Mouse (Mus musculus): Measurements from ENCODE around the gene Gm34653. TPM values are rescaled to one million over a fixed set of nuclear protein-coding genes. Genes with fewer than 3 reads are reported as not detected.
"Not testable (repeated sequence)": the region's sequence is repeated elsewhere in the genome, so short reads cannot be mapped to it uniquely, and the experiment has no call there.

Gm34653 gene
- polyA plus RNA-seq, 1 experiment from 2014 or later = not detected

- DNase-seq (ENCODE audit: low spot score) = no peak
- no peaks in the 10 kb centered on the region for H3K27me3 ChIP-seq (replicated peaks; ENCODE audit: control insufficient read depth, insufficient read depth, low read length)
- ATAC-seq = no peak
- 82% methylated on average over 7 of the region's 7 CpGs for WGBS
- no peak overlapping the region for H3K27ac ChIP-seq (ENCODE audit: low read depth, low read length)
- H3K9me3 ChIP-seq (replicated peaks; ENCODE audit: control insufficient read depth, low read length) = no peaks in the 10 kb centered on the region
- no peak overlapping the region for H3K4me2 ChIP-seq (ENCODE audit: low read length)
- H3K4me1 ChIP-seq (ENCODE audit: control insufficient read depth, insufficient read depth, low read length) = peaks cover 8% of the 10 kb centered on the region; the same call in 1 of the 2 replicates
- no peak overlapping the region for H3K4me3 ChIP-seq (ENCODE audit: low read depth, low read length)
- H3K36me3 ChIP-seq (ENCODE audit: control insufficient read depth, insufficient read depth, low read length) = peaks cover 7% of the 10 kb centered on the region; the same call in 1 of the 2 replicates
- no peak overlapping the region for H3K9ac ChIP-seq (ENCODE audit: low read length)
These were observed 32.4 kb upstream of the Gm34653 start for GRCm38 (mm10) chr2:34800371-34800770.

GRCm38 (mm10) chr2:34801516-34802482 lies 31.0 kb upstream of the Gm34653 start:
- Histone ChIP-seq H3K36me3 (ENCODE audit: control insufficient read depth, insufficient read depth, low read length) (peaks cover 19% of the 10 kb centered on the region), H3K4me1 (ENCODE audit: control insufficient read depth, insufficient read depth, low read length) (peaks cover 8% of the 10 kb centered on the region; the same call in 1 of the 2 replicates), H3K4me2 (ENCODE audit: low read length) (peak overlapping the region; percentile 29; the same call in 1 of the 2 replicates), H3K9ac (ENCODE audit: low read length) (peak overlapping the region; percentile 79), H3K4me3 (ENCODE audit: low read depth, low read length) (peak overlapping the region; percentile 65), H3K27me3 (replicated peaks; ENCODE audit: control insufficient read depth, insufficient read depth, low read length) (no peaks in the 10 kb centered on the region), H3K27ac (ENCODE audit: low read depth, low read length) (peak overlapping the region; percentile 83), H3K9me3 (replicated peaks; ENCODE audit: control insufficient read depth, low read length) (no peaks in the 10 kb centered on the region)
- DNase-seq (ENCODE audit: low spot score) = peak; percentile 100
- peak; percentile 97 for ATAC-seq
- WGBS = 6% methylated on average over 39 of the region's 39 CpGs

- H3K36me3 ChIP-seq (ENCODE audit: control insufficient read depth, insufficient read depth, low read length) = peaks cover 24% of the 10 kb centered on the region
- peak overlapping the region; percentile 83 for H3K27ac ChIP-seq (ENCODE audit: low read depth, low read length)
- ATAC-seq = peak; percentile 59
- DNase-seq (ENCODE audit: low spot score) = peak; percentile 16
- peak overlapping the region; percentile 65 for H3K4me3 ChIP-seq (ENCODE audit: low read depth, low read length)
- not testable (repeated sequence) for H3K4me1 ChIP-seq (ENCODE audit: control insufficient read depth, insufficient read depth, low read length); H3K9me3 ChIP-seq (replicated peaks; ENCODE audit: control insufficient read depth, low read length); H3K27me3 ChIP-seq (replicated peaks; ENCODE audit: control insufficient read depth, insufficient read depth, low read length)
- peak overlapping the region; percentile 80 for H3K4me2 ChIP-seq (ENCODE audit: low read length)
- H3K9ac ChIP-seq (ENCODE audit: low read length) = peak overlapping the region; percentile 79
- under 1% methylated on average over 26 of the region's 32 CpGs for WGBS
These were observed 30.1 kb upstream of the Gm34653 start for GRCm38 (mm10) chr2:34802565-34803245.

GRCm38 (mm10) chr2:34803746-34804145 lies 29.1 kb upstream of the Gm34653 start:
- Histone ChIP-seq H3K4me2 (ENCODE audit: low read length) (peak overlapping the region; percentile 37), H3K27ac (ENCODE audit: low read depth, low read length) (no peak overlapping the region), H3K9ac (ENCODE audit: low read length) (no peak overlapping the region), H3K9me3 (replicated peaks; ENCODE audit: control insufficient read depth, low read length) (no peaks in the 10 kb centered on the region), H3K36me3 (ENCODE audit: control insufficient read depth, insufficient read depth, low read length) (peaks cover 33% of the 10 kb centered on the region), H3K4me1 (ENCODE audit: control insufficient read depth, insufficient read depth, low read length) (peaks cover 8% of the 10 kb centered on the region; the same call in 1 of the 2 replicates), H3K27me3 (replicated peaks; ENCODE audit: control insufficient read depth, insufficient read depth, low read length) (no peaks in the 10 kb centered on the region), H3K4me3 (ENCODE audit: low read depth, low read length) (no peak overlapping the region)
- ATAC-seq (no peak), DNase-seq (ENCODE audit: low spot score) (no peak)
- 71% methylated on average over 3 of the region's 3 CpGs for WGBS

GRCm38 (mm10) chr2:34804172-34804571 lies 28.6 kb upstream of the Gm34653 start:
- no peaks in the 10 kb centered on the region for H3K27me3 ChIP-seq (replicated peaks; ENCODE audit: control insufficient read depth, insufficient read depth, low read length)
- WGBS = 98% methylated on average over 2 of the region's 2 CpGs
- no peak overlapping the region for H3K27ac ChIP-seq (ENCODE audit: low read depth, low read length)
- H3K9me3 ChIP-seq (replicated peaks; ENCODE audit: control insufficient read depth, low read length) = no peaks in the 10 kb centered on the region
- no peak overlapping the region for H3K4me2 ChIP-seq (ENCODE audit: low read length)
- no peak overlapping the region for H3K4me3 ChIP-seq (ENCODE audit: low read depth, low read length)
- no peak for ATAC-seq
- DNase-seq (ENCODE audit: low spot score) = no peak
- H3K9ac ChIP-seq (ENCODE audit: low read length) = no peak overlapping the region
- peaks cover 8% of the 10 kb centered on the region; the same call in 1 of the 2 replicates for H3K4me1 ChIP-seq (ENCODE audit: control insufficient read depth, insufficient read depth, low read length)
- H3K36me3 ChIP-seq (ENCODE audit: control insufficient read depth, insufficient read depth, low read length) = peaks cover 37% of the 10 kb centered on the region

- no peaks in the 10 kb centered on the region for H3K27me3 ChIP-seq (replicated peaks; ENCODE audit: control insufficient read depth, insufficient read depth, low read length)
- peaks cover 8% of the 10 kb centered on the region; the same call in 1 of the 2 replicates for H3K4me1 ChIP-seq (ENCODE audit: control insufficient read depth, insufficient read depth, low read length)
- no peak for ATAC-seq
- peaks cover 40% of the 10 kb centered on the region for H3K36me3 ChIP-seq (ENCODE audit: control insufficient read depth, insufficient read depth, low read length)
- no peak overlapping the region for H3K9ac ChIP-seq (ENCODE audit: low read length)
- whole genome bisulfite sequencing = 78% methylated on average over 1 of the region's 1 CpGs
- H3K4me2 ChIP-seq (ENCODE audit: low read length) = no peak overlapping the region
- H3K4me3 ChIP-seq (ENCODE audit: low read depth, low read length) = no peak overlapping the region
- DNase-seq (ENCODE audit: low spot score) = no peak
- H3K9me3 ChIP-seq (replicated peaks; ENCODE audit: control insufficient read depth, low read length) = no peaks in the 10 kb centered on the region
- H3K27ac ChIP-seq (ENCODE audit: low read depth, low read length) = no peak overlapping the region
These were observed 28.0 kb upstream of the Gm34653 start for GRCm38 (mm10) chr2:34804815-34805214.

GRCm38 (mm10) chr2:34805364-34805950 lies 27.4 kb upstream of the Gm34653 start:
- WGBS = 94% methylated on average over 10 of the region's 10 CpGs

GRCm38 (mm10) chr2:34808057-34808456 lies 24.8 kb upstream of the Gm34653 start:
- ATAC-seq (no peak), DNase-seq (ENCODE audit: low spot score) (no peak)
- WGBS = 90% methylated on average over 2 of the region's 2 CpGs
- no peak overlapping the region for H3K27ac ChIP-seq (ENCODE audit: low read depth, low read length)
- no peaks in the 10 kb centered on the region for H3K9me3 ChIP-seq (replicated peaks; ENCODE audit: control insufficient read depth, low read length)
- peaks cover 70% of the 10 kb centered on the region for H3K36me3 ChIP-seq (ENCODE audit: control insufficient read depth, insufficient read depth, low read length)
- H3K4me3 ChIP-seq (ENCODE audit: low read depth, low read length) = no peak overlapping the region
- H3K27me3 ChIP-seq (replicated peaks; ENCODE audit: control insufficient read depth, insufficient read depth, low read length) = no peaks in the 10 kb centered on the region
- H3K4me1 ChIP-seq (ENCODE audit: control insufficient read depth, insufficient read depth, low read length) = peaks cover 5% of the 10 kb centered on the region; the same call in 1 of the 2 replicates
- H3K9ac ChIP-seq (ENCODE audit: low read length) = no peak overlapping the region
- no peak overlapping the region for H3K4me2 ChIP-seq (ENCODE audit: low read length)

More at GRCm38 (mm10) chr2:34805364-34805950, 27.4 kb upstream of the Gm34653 start:
- no peaks in the 10 kb centered on the region for H3K9me3 ChIP-seq (replicated peaks; ENCODE audit: control insufficient read depth, low read length)
- H3K4me3 ChIP-seq (ENCODE audit: low read depth, low read length) = no peak overlapping the region
- H3K36me3 ChIP-seq (ENCODE audit: control insufficient read depth, insufficient read depth, low read length) = peaks cover 45% of the 10 kb centered on the region
- H3K4me2 ChIP-seq (ENCODE audit: low read length) = no peak overlapping the region
- H3K4me1 ChIP-seq (ENCODE audit: control insufficient read depth, insufficient read depth, low read length) = peaks cover 5% of the 10 kb centered on the region; the same call in 1 of the 2 replicates
- no peaks in the 10 kb centered on the region for H3K27me3 ChIP-seq (replicated peaks; ENCODE audit: control insufficient read depth, insufficient read depth, low read length)
- ATAC-seq (no peak), DNase-seq (ENCODE audit: low spot score) (no peak)
- no peak overlapping the region for H3K9ac ChIP-seq (ENCODE audit: low read length)
- no peak overlapping the region for H3K27ac ChIP-seq (ENCODE audit: low read depth, low read length)
